Mouse (Mus musculus) CD8-positive naive resting alpha-beta T cell, adult 2 months (primary cell): ENCODE data around the gene Efna1.

Experiments used
- DNase-seq, 2 experiments: peaks; one replicate each; pipeline ENCODE4 v3.0.0; 2022; ENCODE audit warnings: low read depth in 2 of 2, low spot score in 2 of 2

Efna1 gene

GRCm38 (mm10) chr3:89224796-89225195 lies 56.1 kb downstream of the Efna1 start:
- DNase-seq = no peak
